Mouse (Mus musculus): ENCODE measurements around the gene Gm960. TPM values are rescaled to one million over a fixed set of nuclear protein-coding genes. Genes with fewer than 3 reads are reported as not detected.
A peak's percentile ranks its signal among the peaks of the same experiment; 100 is the strongest.

Gm960 gene
- polyA plus RNA-seq, 1 experiment from 2014 or later = 2.0 TPM

GRCm38 (mm10) chr19:4711098-4711600 lies 12.7 kb upstream of the Gm960 start, which contains the start of gene Sptbn2:
Sptbn2 (plus strand) TSS chr19:4711167.
- Histone ChIP-seq H3K27me3 (peaks cover 62% of the 10 kb centered on the region), H3K4me2 (peak within 1 kb of the TSS; percentile 89), H3K4me3 (replicated peaks) (peak within 1 kb of the TSS; percentile 52), H3K4me1 (peaks cover 14% of the 10 kb centered on the region), H3K9me3 (replicated peaks) (no peaks in the 10 kb centered on the region), H3K36me3 (no peaks in the 10 kb centered on the region), H3K9ac (peak within 1 kb of the TSS; percentile 35), H3K27ac (no peak within 1 kb of the TSS)
- WGBS = 12% methylated on average over 13 of the region's 13 CpGs
- no peak for ATAC-seq (replicated peaks; ENCODE audit: low FRiP score)

GRCm38 (mm10) chr19:4708765-4709164 lies 10.3 kb upstream of the Gm960 start:
- H3K27ac ChIP-seq = no peak overlapping the region
- no peaks in the 10 kb centered on the region for H3K36me3 ChIP-seq
- no peak overlapping the region for H3K4me3 ChIP-seq (replicated peaks)
- no peak overlapping the region for H3K4me2 ChIP-seq
- H3K9ac ChIP-seq = no peak overlapping the region
- no peak for ATAC-seq (replicated peaks; ENCODE audit: low FRiP score)
- peaks cover 50% of the 10 kb centered on the region for H3K27me3 ChIP-seq
- H3K9me3 ChIP-seq (replicated peaks) = no peaks in the 10 kb centered on the region
- H3K4me1 ChIP-seq = peaks cover 14% of the 10 kb centered on the region
- 84% methylated on average over 10 of the region's 10 CpGs for WGBS

- Histone ChIP-seq H3K4me2 (no peak overlapping the region), H3K4me3 (replicated peaks) (no peak overlapping the region), H3K4me1 (peaks cover 13% of the 10 kb centered on the region), H3K9ac (no peak overlapping the region), H3K9me3 (replicated peaks) (no peaks in the 10 kb centered on the region), H3K36me3 (no peaks in the 10 kb centered on the region), H3K27me3 (peaks cover 53% of the 10 kb centered on the region), H3K27ac (no peak overlapping the region)
- no peak for ATAC-seq (replicated peaks; ENCODE audit: low FRiP score)
- WGBS = 55% methylated on average over 7 of the region's 7 CpGs
These were observed 2.8 kb upstream of the Gm960 start for GRCm38 (mm10) chr19:4701221-4701620.

GRCm38 (mm10) chr19:4700656-4701055 lies 2.2 kb upstream of the Gm960 start:
- Histone ChIP-seq H3K4me3 (replicated peaks) (no peak overlapping the region), H3K9ac (no peak overlapping the region), H3K4me2 (no peak overlapping the region), H3K36me3 (no peaks in the 10 kb centered on the region), H3K27ac (no peak overlapping the region), H3K27me3 (peaks cover 53% of the 10 kb centered on the region), H3K4me1 (peaks cover 13% of the 10 kb centered on the region), H3K9me3 (replicated peaks) (no peaks in the 10 kb centered on the region)
- no peak for ATAC-seq (replicated peaks; ENCODE audit: low FRiP score)
- WGBS = 59% methylated on average over 8 of the region's 8 CpGs

- Histone ChIP-seq H3K27ac (no peak overlapping the region), H3K4me3 (replicated peaks) (no peak overlapping the region), H3K9me3 (replicated peaks) (no peaks in the 10 kb centered on the region), H3K9ac (no peak overlapping the region), H3K36me3 (no peaks in the 10 kb centered on the region), H3K4me1 (peaks cover 13% of the 10 kb centered on the region), H3K27me3 (peaks cover 58% of the 10 kb centered on the region), H3K4me2 (no peak overlapping the region)
- no peak for ATAC-seq (replicated peaks; ENCODE audit: low FRiP score)
- WGBS = 27% methylated on average over 5 of the region's 5 CpGs
These were observed 1.4 kb upstream of the Gm960 start for GRCm38 (mm10) chr19:4699821-4700220.

- H3K27me3 ChIP-seq = peaks cover 62% of the 10 kb centered on the region
- ATAC-seq (replicated peaks; ENCODE audit: low FRiP score) = no peak
- H3K4me2 ChIP-seq = peak overlapping the region; percentile 89
- no peaks in the 10 kb centered on the region for H3K36me3 ChIP-seq
- no peak overlapping the region for H3K9ac ChIP-seq
- no peaks in the 10 kb centered on the region for H3K9me3 ChIP-seq (replicated peaks)
- H3K4me3 ChIP-seq (replicated peaks) = peak overlapping the region; percentile 56; the same call in 1 of the 2 replicates
- H3K27ac ChIP-seq = no peak overlapping the region
- WGBS = 33% methylated on average over 8 of the region's 8 CpGs
- H3K4me1 ChIP-seq = peaks cover 13% of the 10 kb centered on the region
These were observed 388 bp upstream of the Gm960 start for GRCm38 (mm10) chr19:4698856-4699255.

GRCm38 (mm10) chr19:4697721-4698120 lies 747 bp downstream of the Gm960 start:
- no peak overlapping the region for H3K27ac ChIP-seq
- WGBS = 77% methylated on average over 9 of the region's 9 CpGs
- peak overlapping the region; percentile 89 for H3K4me2 ChIP-seq
- H3K36me3 ChIP-seq = no peaks in the 10 kb centered on the region
- no peaks in the 10 kb centered on the region for H3K9me3 ChIP-seq (replicated peaks)
- peaks cover 66% of the 10 kb centered on the region for H3K27me3 ChIP-seq
- ATAC-seq (replicated peaks; ENCODE audit: low FRiP score) = no peak
- H3K4me3 ChIP-seq (replicated peaks) = peak overlapping the region; percentile 56
- peaks cover 13% of the 10 kb centered on the region for H3K4me1 ChIP-seq
- 0 out of 2 replicates have a peak overlapping the region, but pooled peaks have one; percentile 49 for H3K9ac ChIP-seq

GRCm38 (mm10) chr19:4697121-4697520 lies 1.3 kb downstream of the Gm960 start:
- H3K27me3 ChIP-seq = peaks cover 68% of the 10 kb centered on the region
- no peak overlapping the region for H3K9ac ChIP-seq
- no peaks in the 10 kb centered on the region for H3K9me3 ChIP-seq (replicated peaks)
- no peaks in the 10 kb centered on the region for H3K36me3 ChIP-seq
- H3K4me3 ChIP-seq (replicated peaks) = no peak overlapping the region
- ATAC-seq (replicated peaks; ENCODE audit: low FRiP score) = no peak
- no peak overlapping the region for H3K27ac ChIP-seq
- WGBS = 90% methylated on average over 3 of the region's 3 CpGs
- no peak overlapping the region for H3K4me2 ChIP-seq
- H3K4me1 ChIP-seq = peaks cover 13% of the 10 kb centered on the region

GRCm38 (mm10) chr19:4694346-4694745 lies 4.1 kb downstream of the Gm960 start:
- WGBS = 57% methylated on average over 3 of the region's 3 CpGs
- Histone ChIP-seq H3K4me3 (replicated peaks) (no peak overlapping the region), H3K27me3 (peaks cover 55% of the 10 kb centered on the region)

GRCm38 (mm10) chr19:4672401-4672800 lies 26.1 kb downstream of the Gm960 start:
- Histone ChIP-seq H3K27ac (no peak overlapping the region), H3K4me1 (peaks cover 2% of the 10 kb centered on the region; the same call in 1 of the 2 replicates), H3K4me2 (no peak overlapping the region), H3K9ac (no peak overlapping the region), H3K36me3 (no peaks in the 10 kb centered on the region), H3K4me3 (replicated peaks) (no peak overlapping the region), H3K27me3 (no peaks in the 10 kb centered on the region), H3K9me3 (replicated peaks) (no peaks in the 10 kb centered on the region)
- ATAC-seq (replicated peaks; ENCODE audit: low FRiP score) = no peak
- 74% methylated on average over 6 of the region's 6 CpGs for WGBS

More at GRCm38 (mm10) chr19:4694346-4694745, 4.1 kb downstream of the Gm960 start:
- Histone ChIP-seq H3K36me3 (no peaks in the 10 kb centered on the region), H3K9me3 (replicated peaks) (no peaks in the 10 kb centered on the region), H3K4me1 (peaks cover 13% of the 10 kb centered on the region), H3K27ac (no peak overlapping the region), H3K4me2 (no peak overlapping the region), H3K9ac (no peak overlapping the region)
- no peak for ATAC-seq (replicated peaks; ENCODE audit: low FRiP score)

GRCm38 (mm10) chr19:4670776-4671175 lies 27.7 kb downstream of the Gm960 start:
- Histone ChIP-seq H3K9me3 (replicated peaks) (no peaks in the 10 kb centered on the region), H3K4me2 (no peak overlapping the region), H3K4me3 (replicated peaks) (no peak overlapping the region), H3K4me1 (peaks cover 2% of the 10 kb centered on the region; the same call in 1 of the 2 replicates), H3K9ac (no peak overlapping the region), H3K36me3 (no peaks in the 10 kb centered on the region), H3K27me3 (no peaks in the 10 kb centered on the region), H3K27ac (no peak overlapping the region)
- no peak for ATAC-seq (replicated peaks; ENCODE audit: low FRiP score)
- 29% methylated on average over 4 of the region's 4 CpGs for WGBS

- H3K4me2 ChIP-seq = no peak overlapping the region
- H3K4me1 ChIP-seq = peaks cover 2% of the 10 kb centered on the region; the same call in 1 of the 2 replicates
- H3K4me3 ChIP-seq (replicated peaks) = no peak overlapping the region
- H3K36me3 ChIP-seq = no peaks in the 10 kb centered on the region
- no peak overlapping the region for H3K9ac ChIP-seq
- H3K27ac ChIP-seq = no peak overlapping the region
- H3K27me3 ChIP-seq = no peaks in the 10 kb centered on the region; the same call in 1 of the 2 replicates
- ATAC-seq (replicated peaks; ENCODE audit: low FRiP score) = no peak
- no peaks in the 10 kb centered on the region for H3K9me3 ChIP-seq (replicated peaks)
These were observed 31.7 kb downstream of the Gm960 start for GRCm38 (mm10) chr19:4666815-4667214.

GRCm38 (mm10) chr19:4658156-4658555 lies 40.3 kb downstream of the Gm960 start:
- H3K9me3 ChIP-seq (replicated peaks) = no peaks in the 10 kb centered on the region
- no peaks in the 10 kb centered on the region for H3K4me1 ChIP-seq
- no peak overlapping the region for H3K4me2 ChIP-seq
- no peaks in the 10 kb centered on the region; the same call in 1 of the 2 replicates for H3K27me3 ChIP-seq
- H3K27ac ChIP-seq = no peak overlapping the region
- 85% methylated on average over 5 of the region's 5 CpGs for WGBS
- no peak for ATAC-seq (replicated peaks; ENCODE audit: low FRiP score)
- no peaks in the 10 kb centered on the region for H3K36me3 ChIP-seq
- no peak overlapping the region for H3K4me3 ChIP-seq (replicated peaks)
- no peak overlapping the region for H3K9ac ChIP-seq
